Mouse (Mus musculus): ENCODE measurements around the gene Cfap61. TPM values are rescaled to one million over a fixed set of nuclear protein-coding genes. Genes with fewer than 3 reads are reported as not detected.
A peak's percentile ranks its signal among the peaks of the same experiment; 100 is the strongest.

Gene Cfap61
- total RNA-seq, 2 experiments from 2014 or later = 3.5 to 3.6 TPM

GRCm38 (mm10) chr2:146221076-146221928 lies 286.7 kb downstream of the Cfap61 start, which contains the start of gene Insm1:
Gene Insm1 (plus strand): TSS chr2:146221921.
- peak within 1 kb of the TSS; percentile 59 for H3K4me3 ChIP-seq
- intact Hi-C loops (cut with DNase I) = loop anchor here (5.0 kb wide), 1 partner anchor 36 kb away; no protein-coding TSS in a partner anchor
- peak within 1 kb of the TSS; percentile 78 for H3K27ac ChIP-seq
- DNase-seq (ENCODE audit: extremely low spot score in 1 of 2, low spot score in 2 of 2) = peak; percentile 35 to 51
- no peak for TF ChIP-seq CTCF (IDR thresholded peaks at IDR 0.05)

- no peak for TF ChIP-seq CTCF (IDR thresholded peaks at IDR 0.05)
- peak in 1 of 2 experiments; percentile 51 for DNase-seq (ENCODE audit: extremely low spot score in 1 of 2, low spot score in 2 of 2)
- Histone ChIP-seq H3K4me3 (peak overlapping the region; percentile 59), H3K27ac (peak overlapping the region; percentile 78)
- intact Hi-C loops (cut with DNase I) = loop anchor here (2.0 to 5.0 kb wide), 2 partner anchors 35 to 135 kb away; no protein-coding TSS in a partner anchor
Observed at GRCm38 (mm10) chr2:146221929-146222278, 287.3 kb downstream of the Cfap61 start.

- peak; percentile 52 to 61 for DNase-seq (ENCODE audit: extremely low spot score in 1 of 2, low spot score in 2 of 2)
- no peak for TF ChIP-seq CTCF (IDR thresholded peaks at IDR 0.05)
- H3K4me3 ChIP-seq = peak overlapping the region; percentile 59
- intact Hi-C loops (cut with DNase I) = loop anchor here (2.0 to 5.0 kb wide), 2 partner anchors 35 to 134 kb away; no protein-coding TSS in a partner anchor
- H3K27ac ChIP-seq = peak overlapping the region; percentile 78
Observed at GRCm38 (mm10) chr2:146222279-146223175, 287.9 kb downstream of the Cfap61 start.

- TF ChIP-seq CTCF (IDR thresholded peaks at IDR 0.05) = peak; percentile 32
- intact Hi-C loops (cut with DNase I) = loop anchor here (2.0 to 5.0 kb wide), 2 partner anchors 34 to 133 kb away; no protein-coding TSS in a partner anchor
- Histone ChIP-seq H3K4me3 (peak overlapping the region; percentile 59), H3K27ac (peak overlapping the region; percentile 76; the same call in 1 of the 2 replicates)
- peak; percentile 34 to 35 for DNase-seq (ENCODE audit: extremely low spot score in 1 of 2, low spot score in 2 of 2)
Observed at GRCm38 (mm10) chr2:146223176-146223905, 288.8 kb downstream of the Cfap61 start.

GRCm38 (mm10) chr2:146224141-146224540 lies 289.6 kb downstream of the Cfap61 start:
- TF ChIP-seq CTCF (IDR thresholded peaks at IDR 0.05) = no peak
- Histone ChIP-seq H3K4me3 (peak overlapping the region; percentile 59), H3K27ac (no peak overlapping the region)
- no peak for DNase-seq (ENCODE audit: extremely low spot score in 1 of 2, low spot score in 2 of 2)
- intact Hi-C loops (cut with DNase I) = loop anchor here (5.0 kb wide), 1 partner anchor 33 kb away; no protein-coding TSS in a partner anchor

GRCm38 (mm10) chr2:146225818-146226217 lies 291.2 kb downstream of the Cfap61 start:
- Histone ChIP-seq H3K4me3 (no peak overlapping the region), H3K27ac (no peak overlapping the region)
- TF ChIP-seq CTCF (IDR thresholded peaks at IDR 0.05) = no peak
- no peak for DNase-seq (ENCODE audit: extremely low spot score in 1 of 2, low spot score in 2 of 2)
- intact Hi-C loops (cut with DNase I) = no loop called here

GRCm38 (mm10) chr2:146226484-146226883 lies 291.9 kb downstream of the Cfap61 start:
- no peak for TF ChIP-seq CTCF (IDR thresholded peaks at IDR 0.05)
- Histone ChIP-seq H3K4me3 (no peak overlapping the region), H3K27ac (no peak overlapping the region)
- intact Hi-C loops (cut with DNase I) = no loop called here
- no peak for DNase-seq (ENCODE audit: extremely low spot score in 1 of 2, low spot score in 2 of 2)

GRCm38 (mm10) chr2:146227646-146228045 lies 293.1 kb downstream of the Cfap61 start:
- intact Hi-C loops (cut with DNase I) = no loop called here

GRCm38 (mm10) chr2:146228435-146228834 lies 293.9 kb downstream of the Cfap61 start:
- intact Hi-C loops (cut with DNase I) = no loop called here
- no peak for TF ChIP-seq CTCF (IDR thresholded peaks at IDR 0.05)
- H3K27ac ChIP-seq = no peak overlapping the region
- DNase-seq (ENCODE audit: extremely low spot score in 1 of 2, low spot score in 2 of 2) = no peak
- no peak overlapping the region for H3K4me3 ChIP-seq

More at GRCm38 (mm10) chr2:146227646-146228045, 293.1 kb downstream of the Cfap61 start:
- TF ChIP-seq CTCF (IDR thresholded peaks at IDR 0.05) = no peak
- DNase-seq (ENCODE audit: extremely low spot score in 1 of 2, low spot score in 2 of 2) = no peak
- H3K4me3 ChIP-seq = no peak overlapping the region
- H3K27ac ChIP-seq = no peak overlapping the region

- no peak for TF ChIP-seq CTCF (IDR thresholded peaks at IDR 0.05)
- Histone ChIP-seq H3K4me3 (no peak overlapping the region), H3K27ac (no peak overlapping the region)
- intact Hi-C loops (cut with DNase I) = no loop called here
- DNase-seq (ENCODE audit: extremely low spot score in 1 of 2, low spot score in 2 of 2) = no peak
Observed at GRCm38 (mm10) chr2:146231485-146231884, 296.9 kb downstream of the Cfap61 start.

GRCm38 (mm10) chr2:146239196-146239747 lies 304.7 kb downstream of the Cfap61 start:
- Histone ChIP-seq H3K27ac (no peak overlapping the region), H3K4me3 (no peak overlapping the region)
- intact Hi-C loops (cut with DNase I) = no loop called here
- no peak for TF ChIP-seq CTCF (IDR thresholded peaks at IDR 0.05)
- DNase-seq (ENCODE audit: extremely low spot score in 1 of 2, low spot score in 2 of 2) = no peak
